Mouse (Mus musculus): Measurements from ENCODE around the gene Gm49601. TPM values are rescaled to one million over a fixed set of nuclear protein-coding genes. Genes with fewer than 3 reads are reported as not detected.

Gm49601 gene
- polyA plus RNA-seq, 1 experiment from 2014 or later: 1.1 TPM

DNA sequence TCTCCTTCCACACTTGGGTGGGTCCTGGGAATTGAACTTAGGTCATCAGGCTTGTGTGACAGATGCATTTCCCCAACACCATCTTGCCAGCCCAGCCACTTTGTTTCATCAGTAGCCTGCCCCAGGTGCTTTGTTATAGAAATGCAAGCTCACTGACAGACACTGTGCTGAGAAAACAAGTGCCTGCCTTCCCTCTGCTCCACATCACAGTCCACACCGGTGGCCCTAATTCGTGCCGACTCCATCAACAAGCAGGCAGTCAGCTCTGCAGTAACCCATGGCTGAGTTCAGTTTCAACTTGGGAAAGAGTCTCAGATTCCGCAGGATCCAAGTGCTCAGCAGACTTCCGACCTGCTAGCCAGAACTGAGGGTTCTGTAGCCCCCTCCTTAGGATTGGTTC lies 10.2 kb upstream of the Gm49601 start:
- ATAC-seq (replicated peaks; ENCODE audit: insufficient number of reproducible peaks, low FRiP score, low TSS enrichment, low read depth) (no peak), DNase-seq (ENCODE audit: low spot score) (no peak)
- Histone ChIP-seq H3K4me2 (ENCODE audit: low read depth, low read length) (no peak overlapping the region), H3K9me3 (replicated peaks; ENCODE audit: control insufficient read depth, low read length) (no peaks in the 10 kb centered on the region), H3K36me3 (replicated peaks; ENCODE audit: control insufficient read depth, insufficient read depth, low read depth, low read length) (no peaks in the 10 kb centered on the region), H3K27ac (replicated peaks; ENCODE audit: low read depth, low read length) (no peak overlapping the region), H3K4me3 (ENCODE audit: low read depth, low read length) (no peak overlapping the region), H3K9ac (replicated peaks; ENCODE audit: low read length) (no peak overlapping the region), H3K27me3 (ENCODE audit: control insufficient read depth, insufficient read depth, low read length) (no peaks in the 10 kb centered on the region), H3K4me1 (ENCODE audit: control insufficient read depth, insufficient read depth, low read length) (no peaks in the 10 kb centered on the region)
- 77% methylated on average over 5 of the region's 5 CpGs for WGBS

DNA sequence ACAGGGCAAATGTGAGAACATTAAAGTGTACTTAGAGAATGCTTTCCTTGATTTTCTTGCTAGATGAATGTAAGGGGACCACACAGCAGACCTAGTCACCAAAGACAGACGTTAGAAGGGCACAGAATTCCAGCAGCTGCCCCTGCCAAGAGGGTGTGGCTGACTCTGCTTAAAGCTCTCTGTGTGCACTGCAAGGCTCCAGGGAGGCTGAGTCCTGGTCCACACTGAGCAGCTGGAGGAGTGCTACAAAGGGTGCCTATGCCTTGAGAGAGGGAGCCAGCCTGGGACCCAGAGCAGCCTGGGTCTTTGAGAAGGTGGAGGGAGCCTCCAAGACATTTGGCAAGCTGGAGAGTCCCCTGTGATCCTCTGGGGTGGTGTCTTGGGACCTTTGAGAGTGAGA lies 7.1 kb upstream of the Gm49601 start:
- H3K4me1 ChIP-seq (ENCODE audit: control insufficient read depth, insufficient read depth, low read length): peaks cover 2% of the 10 kb centered on the region; the same call in 1 of the 2 replicates
- 21% methylated on average over 1 of the region's 1 CpGs for WGBS
- H3K27me3 ChIP-seq (ENCODE audit: control insufficient read depth, insufficient read depth, low read length): no peaks in the 10 kb centered on the region
- H3K9ac ChIP-seq (replicated peaks; ENCODE audit: low read length): no peak overlapping the region
- H3K4me3 ChIP-seq (ENCODE audit: low read depth, low read length): no peak overlapping the region
- no peaks in the 10 kb centered on the region for H3K36me3 ChIP-seq (replicated peaks; ENCODE audit: control insufficient read depth, insufficient read depth, low read depth, low read length)
- no peaks in the 10 kb centered on the region for H3K9me3 ChIP-seq (replicated peaks; ENCODE audit: control insufficient read depth, low read length)
- DNase-seq (ENCODE audit: low spot score) (no peak), ATAC-seq (replicated peaks; ENCODE audit: insufficient number of reproducible peaks, low FRiP score, low TSS enrichment, low read depth) (no peak)
- no peak overlapping the region for H3K27ac ChIP-seq (replicated peaks; ENCODE audit: low read depth, low read length)
- no peak overlapping the region for H3K4me2 ChIP-seq (ENCODE audit: low read depth, low read length)

DNA sequence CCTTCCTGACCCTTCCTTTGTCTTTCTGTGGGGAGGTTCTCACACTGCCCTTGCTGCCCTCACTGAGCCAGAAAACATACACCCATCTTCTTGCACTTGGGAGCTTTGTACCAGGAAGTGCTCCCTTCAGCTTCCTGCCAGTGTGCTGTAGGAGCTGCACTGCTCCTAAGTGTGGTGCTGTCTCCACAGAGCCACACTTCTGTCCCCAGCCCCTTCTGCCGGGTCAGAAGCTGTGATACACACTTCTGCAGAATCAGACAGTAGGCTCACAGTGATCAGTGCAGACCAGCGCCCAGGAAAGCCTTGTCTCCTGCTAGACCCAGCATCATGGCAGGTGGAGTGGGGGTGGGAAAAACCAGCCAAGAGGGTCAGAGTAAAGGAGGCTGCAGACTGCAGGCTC lies 6.6 kb upstream of the Gm49601 start:
- Histone ChIP-seq H3K4me2 (ENCODE audit: low read depth, low read length) (no peak overlapping the region), H3K9ac (replicated peaks; ENCODE audit: low read length) (no peak overlapping the region), H3K9me3 (replicated peaks; ENCODE audit: control insufficient read depth, low read length) (no peaks in the 10 kb centered on the region), H3K36me3 (replicated peaks; ENCODE audit: control insufficient read depth, insufficient read depth, low read depth, low read length) (no peaks in the 10 kb centered on the region), H3K27me3 (ENCODE audit: control insufficient read depth, insufficient read depth, low read length) (no peaks in the 10 kb centered on the region), H3K4me3 (ENCODE audit: low read depth, low read length) (no peak overlapping the region), H3K4me1 (ENCODE audit: control insufficient read depth, insufficient read depth, low read length) (peaks cover 2% of the 10 kb centered on the region; the same call in 1 of the 2 replicates), H3K27ac (replicated peaks; ENCODE audit: low read depth, low read length) (no peak overlapping the region)
- ATAC-seq (replicated peaks; ENCODE audit: insufficient number of reproducible peaks, low FRiP score, low TSS enrichment, low read depth) (no peak), DNase-seq (ENCODE audit: low spot score) (no peak)
- WGBS: 46% methylated on average over 2 of the region's 2 CpGs

DNA sequence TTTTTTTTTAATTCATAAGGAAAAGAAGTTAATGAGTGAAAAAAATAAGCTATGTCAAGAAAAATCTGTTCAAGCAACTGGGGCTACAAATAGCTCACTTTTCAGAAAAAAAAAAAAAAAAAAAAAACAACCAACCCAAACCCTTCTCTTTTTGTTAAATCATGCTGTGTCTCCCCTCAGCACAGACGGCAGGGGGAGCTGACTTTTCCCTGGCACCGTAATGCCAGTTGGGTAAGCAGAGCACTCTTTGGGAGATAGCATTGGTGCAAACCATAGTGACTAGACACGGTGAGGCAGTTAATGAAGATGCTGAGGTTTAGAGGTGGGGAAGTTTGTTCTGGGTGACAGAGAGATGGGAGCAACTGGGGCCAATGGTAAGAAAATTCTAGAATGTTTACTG lies 5.8 kb upstream of the Gm49601 start:
- no peak for ATAC-seq (replicated peaks; ENCODE audit: insufficient number of reproducible peaks, low FRiP score, low TSS enrichment, low read depth)
- Histone ChIP-seq H3K4me3 (ENCODE audit: low read depth, low read length) (no peak overlapping the region), H3K27ac (replicated peaks; ENCODE audit: low read depth, low read length) (no peak overlapping the region), H3K4me1 (ENCODE audit: control insufficient read depth, insufficient read depth, low read length) (peaks cover 2% of the 10 kb centered on the region; the same call in 1 of the 2 replicates), H3K9ac (replicated peaks; ENCODE audit: low read length) (no peak overlapping the region), H3K9me3 (replicated peaks; ENCODE audit: control insufficient read depth, low read length) (no peaks in the 10 kb centered on the region), H3K4me2 (ENCODE audit: low read depth, low read length) (no peak overlapping the region), H3K36me3 (replicated peaks; ENCODE audit: control insufficient read depth, insufficient read depth, low read depth, low read length) (no peaks in the 10 kb centered on the region), H3K27me3 (ENCODE audit: control insufficient read depth, insufficient read depth, low read length) (peaks cover 2% of the 10 kb centered on the region; the same call in 1 of the 2 replicates)
- DNase-seq (ENCODE audit: low spot score): no peak
- WGBS: 66% methylated on average over 3 of the region's 3 CpGs

DNA sequence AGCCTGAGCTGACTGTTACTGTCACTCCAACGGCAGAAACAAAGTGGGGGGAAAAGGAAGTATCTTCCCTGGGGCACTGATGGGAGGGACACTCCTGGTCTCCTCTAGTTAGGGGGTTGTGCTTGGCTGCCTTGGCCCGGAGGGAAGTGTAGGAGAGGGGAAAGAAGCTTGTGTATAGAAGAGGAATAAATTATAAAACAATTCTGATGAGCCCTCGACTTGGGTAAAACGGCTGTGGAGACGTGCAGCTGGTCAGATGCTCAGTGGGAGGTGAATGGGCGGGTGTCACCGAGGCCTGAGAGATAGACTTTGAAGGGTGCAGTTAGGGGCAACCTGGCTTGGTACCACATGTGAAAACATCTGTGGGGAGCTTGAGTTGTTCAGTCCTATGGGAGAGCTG lies 4.9 kb upstream of the Gm49601 start:
- H3K9ac ChIP-seq (replicated peaks; ENCODE audit: low read length): no peak overlapping the region
- DNase-seq (ENCODE audit: low spot score) (no peak), ATAC-seq (replicated peaks; ENCODE audit: insufficient number of reproducible peaks, low FRiP score, low TSS enrichment, low read depth) (no peak)
- no peak overlapping the region for H3K4me3 ChIP-seq (ENCODE audit: low read depth, low read length)
- H3K9me3 ChIP-seq (replicated peaks; ENCODE audit: control insufficient read depth, low read length): no peaks in the 10 kb centered on the region
- 60% methylated on average over 7 of the region's 7 CpGs for WGBS
- no peak overlapping the region for H3K4me2 ChIP-seq (ENCODE audit: low read depth, low read length)
- peaks cover 3% of the 10 kb centered on the region for H3K4me1 ChIP-seq (ENCODE audit: control insufficient read depth, insufficient read depth, low read length)
- peaks cover 2% of the 10 kb centered on the region; the same call in 1 of the 2 replicates for H3K27me3 ChIP-seq (ENCODE audit: control insufficient read depth, insufficient read depth, low read length)
- no peaks in the 10 kb centered on the region for H3K36me3 ChIP-seq (replicated peaks; ENCODE audit: control insufficient read depth, insufficient read depth, low read depth, low read length)
- no peak overlapping the region for H3K27ac ChIP-seq (replicated peaks; ENCODE audit: low read depth, low read length)

DNA sequence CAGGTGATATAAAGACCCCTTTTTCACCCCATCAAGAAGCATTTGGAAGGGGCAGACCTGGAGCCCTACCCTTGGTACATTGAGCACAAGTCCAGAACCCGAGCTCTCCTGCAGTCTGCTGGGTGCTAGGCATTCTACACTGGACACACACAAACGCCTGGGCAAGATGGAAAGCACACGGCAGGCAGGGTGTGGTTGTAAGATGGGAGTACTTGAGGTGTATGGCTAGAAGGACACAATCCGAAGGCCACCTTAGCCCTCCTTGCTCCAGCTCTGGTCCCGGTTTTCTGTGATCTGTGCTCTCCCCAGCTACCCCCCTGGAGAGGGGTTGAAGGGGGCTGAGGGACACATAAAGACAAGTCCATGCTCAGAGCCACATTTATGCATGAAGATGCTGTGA lies 4.1 kb upstream of the Gm49601 start:
- 0 out of 2 replicates have a peak overlapping the region, but pooled peaks have one; percentile 28 for H3K27ac ChIP-seq (replicated peaks; ENCODE audit: low read depth, low read length)
- WGBS: 57% methylated on average over 5 of the region's 5 CpGs
- H3K4me3 ChIP-seq (ENCODE audit: low read depth, low read length): peak overlapping the region; percentile 72
- H3K36me3 ChIP-seq (replicated peaks; ENCODE audit: control insufficient read depth, insufficient read depth, low read depth, low read length): no peaks in the 10 kb centered on the region
- H3K27me3 ChIP-seq (ENCODE audit: control insufficient read depth, insufficient read depth, low read length): peaks cover 10% of the 10 kb centered on the region
- no peak for ATAC-seq (replicated peaks; ENCODE audit: insufficient number of reproducible peaks, low FRiP score, low TSS enrichment, low read depth)
- no peak for DNase-seq (ENCODE audit: low spot score)
- peaks cover 7% of the 10 kb centered on the region for H3K4me1 ChIP-seq (ENCODE audit: control insufficient read depth, insufficient read depth, low read length)
- peak overlapping the region; percentile 90 for H3K9ac ChIP-seq (replicated peaks; ENCODE audit: low read length)
- no peaks in the 10 kb centered on the region for H3K9me3 ChIP-seq (replicated peaks; ENCODE audit: control insufficient read depth, low read length)
- H3K4me2 ChIP-seq (ENCODE audit: low read depth, low read length): peak overlapping the region; percentile 90

DNA sequence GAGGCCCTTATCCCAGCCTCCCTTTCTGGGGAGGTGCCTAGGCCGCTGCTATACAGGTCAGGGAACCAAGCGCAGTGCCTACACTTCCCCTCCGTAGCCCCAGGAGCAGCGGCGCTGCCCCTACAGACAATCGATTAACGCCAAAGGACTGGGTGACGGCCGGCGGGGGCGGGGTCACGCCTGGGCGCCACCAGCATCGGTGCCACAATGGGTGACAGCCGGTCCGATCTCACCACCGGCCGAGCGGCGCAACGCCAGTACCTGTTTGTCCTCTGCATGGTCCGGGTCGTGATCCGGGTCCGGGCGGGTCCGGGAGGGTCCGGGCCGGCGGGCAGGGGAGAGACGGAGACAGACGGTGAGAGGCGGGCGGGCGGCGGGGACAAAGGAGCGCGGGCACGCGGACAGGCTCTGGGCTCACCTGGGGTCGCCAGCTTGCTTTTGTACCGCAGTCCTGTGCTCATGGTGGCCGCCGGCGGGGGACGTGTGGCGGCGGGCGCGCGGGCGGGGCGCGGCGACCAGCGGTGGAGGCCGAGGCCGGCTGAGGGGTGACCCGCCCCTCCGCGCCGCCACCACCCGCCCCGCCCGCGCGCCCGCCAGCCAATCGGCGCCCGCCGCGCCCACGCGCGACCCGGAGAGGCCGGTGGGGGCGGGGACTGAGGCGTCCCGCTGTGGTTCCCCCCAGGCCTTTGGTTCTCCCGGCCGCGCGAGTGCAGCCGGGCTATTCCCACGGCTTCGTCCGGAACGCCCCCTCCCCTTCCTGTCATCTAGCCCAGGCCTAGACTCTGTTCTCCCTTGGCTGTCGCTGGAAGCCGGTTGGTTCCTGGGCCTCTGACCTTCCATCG lies 3.4 kb upstream of the Gm49601 start, which contains the start of gene Sept5:
TSS of gene Sept5 (minus strand) at position 565 of the 842 bp plus-strand sequence.
- peak; percentile 34 for ATAC-seq (replicated peaks; ENCODE audit: insufficient number of reproducible peaks, low FRiP score, low TSS enrichment, low read depth)
- DNase-seq (ENCODE audit: low spot score): peak; percentile 65
- Histone ChIP-seq H3K9me3 (replicated peaks; ENCODE audit: control insufficient read depth, low read length) (no peaks in the 10 kb centered on the region), H3K4me1 (ENCODE audit: control insufficient read depth, insufficient read depth, low read length) (peaks cover 7% of the 10 kb centered on the region), H3K36me3 (replicated peaks; ENCODE audit: control insufficient read depth, insufficient read depth, low read depth, low read length) (no peaks in the 10 kb centered on the region), H3K27ac (replicated peaks; ENCODE audit: low read depth, low read length) (0 out of 2 replicates have a peak within 1 kb of the TSS, but pooled peaks have one; percentile 28), H3K4me2 (ENCODE audit: low read depth, low read length) (peak within 1 kb of the TSS; percentile 90), H3K4me3 (ENCODE audit: low read depth, low read length) (peak within 1 kb of the TSS; percentile 72), H3K27me3 (ENCODE audit: control insufficient read depth, insufficient read depth, low read length) (peaks cover 17% of the 10 kb centered on the region), H3K9ac (replicated peaks; ENCODE audit: low read length) (peak within 1 kb of the TSS; percentile 90)
- WGBS: under 1% methylated on average over 70 of the region's 93 CpGs

DNA sequence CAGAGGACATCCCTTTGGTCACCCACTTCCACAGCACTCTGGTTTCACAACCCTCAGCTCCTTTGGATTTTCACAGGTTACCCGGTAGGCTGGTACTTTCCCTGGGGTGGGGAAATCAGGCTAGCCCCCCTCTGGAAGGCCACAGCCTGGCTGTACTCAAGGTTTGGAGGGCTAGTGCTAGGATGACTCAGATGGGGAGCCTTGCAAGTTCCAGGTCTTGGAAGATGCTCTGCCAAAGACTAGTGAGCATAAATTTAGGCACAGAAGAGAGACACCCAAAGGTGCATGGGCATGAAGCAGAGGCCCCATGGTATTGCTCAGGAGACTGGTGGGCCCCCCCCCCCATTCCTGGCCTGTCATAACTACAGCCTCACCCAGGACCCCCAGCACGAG lies 2.7 kb upstream of the Gm49601 start:
- H3K36me3 ChIP-seq (replicated peaks; ENCODE audit: control insufficient read depth, insufficient read depth, low read depth, low read length): no peaks in the 10 kb centered on the region
- peak overlapping the region; percentile 72 for H3K4me3 ChIP-seq (ENCODE audit: low read depth, low read length)
- DNase-seq (ENCODE audit: low spot score): no peak
- H3K9ac ChIP-seq (replicated peaks; ENCODE audit: low read length): peak overlapping the region; percentile 90
- H3K9me3 ChIP-seq (replicated peaks; ENCODE audit: control insufficient read depth, low read length): no peaks in the 10 kb centered on the region
- H3K27ac ChIP-seq (replicated peaks; ENCODE audit: low read depth, low read length): no peak overlapping the region
- H3K4me1 ChIP-seq (ENCODE audit: control insufficient read depth, insufficient read depth, low read length): peaks cover 7% of the 10 kb centered on the region
- peak overlapping the region; percentile 90 for H3K4me2 ChIP-seq (ENCODE audit: low read depth, low read length)
- H3K27me3 ChIP-seq (ENCODE audit: control insufficient read depth, insufficient read depth, low read length): peaks cover 23% of the 10 kb centered on the region
- 38% methylated on average over 2 of the region's 2 CpGs for WGBS
- ATAC-seq (replicated peaks; ENCODE audit: insufficient number of reproducible peaks, low FRiP score, low TSS enrichment, low read depth): no peak

Measured in embryonic facial prominence, embryonic 11.5 days (tissue).